Comparison of ENCODE assay signal across 9 mouse cellular contexts in the genomic region with DNA sequence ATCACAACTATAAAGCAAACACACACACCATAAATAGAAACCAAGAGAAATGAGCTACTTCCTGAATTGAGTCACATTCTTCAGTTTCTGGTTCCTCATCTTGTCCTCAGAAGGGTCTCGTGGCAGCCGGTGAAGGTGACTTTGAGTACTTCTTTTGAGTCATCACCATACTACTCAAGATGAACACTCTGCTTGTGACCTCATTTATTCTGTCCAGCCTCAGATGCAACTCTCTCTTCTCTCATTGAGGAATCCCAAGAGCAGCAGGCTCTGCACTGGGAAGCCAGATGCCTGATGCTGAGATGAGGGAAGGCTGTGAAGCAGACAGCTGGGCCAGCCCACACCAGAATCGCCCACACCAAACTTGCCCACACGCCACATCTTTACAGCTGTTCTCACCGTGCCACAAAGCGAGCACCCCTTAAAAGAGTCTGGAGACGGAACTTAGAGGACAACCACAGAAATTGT. TPM values are rescaled to one million over a fixed set of nuclear protein-coding genes. Genes with fewer than 3 reads are reported as not detected.
DNase-seq lines count a peak whose midpoint lies in the region; ATAC-seq and TF ChIP-seq lines count a peak whose summit lies in the region.
"Had no signal": no experiment of that assay in that cellular context is flagged by ENCODE, and none has a peak within 500 bp of the region (broad histone marks: within the 10 kb centered on the region; RNA-seq: fewer than 3 reads in every experiment).

No protein-coding gene starts in this region.

- no peaks in the 10 kb centered on the region for H3K9me3 ChIP-seq in heart, embryonic 12.5 days (replicated peaks)

- no peak for TF ChIP-seq CTCF in small intestine, adult 2 months (IDR thresholded peaks at IDR 0.05; ENCODE audit: extremely low read depth, insufficient read length, insufficient replicate concordance, low read depth, low read length)

- no peaks in the 10 kb centered on the region for H3K27me3 ChIP-seq in heart, embryonic 12.5 days (replicated peaks)
- H3K27me3 ChIP-seq in small intestine, adult 2 months (ENCODE audit: control insufficient read depth, insufficient read depth, low read length), result no peaks in the 10 kb centered on the region

- no peak for DNase-seq in heart, adult 8-10 months (ENCODE audit: low spot score)
- DNase-seq in thymus, postnatal 4 days, result peak; percentile 45
- DNase-seq in thymus, postnatal 25 days, result no peak
- peak; percentile 72 to 74 for DNase-seq in left cerebral cortex, postnatal 36 days (ENCODE audit: low spot score in 2 of 2)
- DNase-seq in adrenal gland, adult 2 months, result no peak

- H3K4me2 ChIP-seq in heart, embryonic 12.5 days, result no peak overlapping the region

- no peak overlapping the region for H3K4me3 ChIP-seq in heart, embryonic 12.5 days
- H3K4me3 ChIP-seq in small intestine, adult 2 months (ENCODE audit: low read depth, low read length), result no peak overlapping the region

- 74% methylated on average over 7 of the region's 7 CpGs for WGBS in heart, embryonic 12.5 days
- WGBS in small intestine, adult 2 months, result 71% methylated on average over 7 of the region's 7 CpGs

- intact Hi-C loops in left cerebral cortex, postnatal 36 days (cut with DNase I), result no loop called here

- no peak overlapping the region for H3K9ac ChIP-seq in heart, embryonic 12.5 days
- H3K9ac ChIP-seq: liver, embryonic 14.5 days had no signal

- no peak for TF ChIP-seq POLR2A in small intestine, adult 2 months (IDR thresholded peaks at IDR 0.05; ENCODE audit: low read depth, low read length)

- H3K27ac ChIP-seq in heart, embryonic 12.5 days (ENCODE audit: poor library complexity, severe bottlenecking), result 0 out of 2 replicates have a peak overlapping the region, but pooled peaks have one; percentile 87
- peak overlapping the region; percentile 17 for H3K27ac ChIP-seq in small intestine, adult 2 months (ENCODE audit: insufficient read depth, low read depth, low read length)
- H3K27ac ChIP-seq: liver, embryonic 14.5 days had no signal

- no peaks in the 10 kb centered on the region for H3K36me3 ChIP-seq in heart, embryonic 12.5 days
- H3K36me3 ChIP-seq in small intestine, adult 2 months (ENCODE audit: control insufficient read depth, insufficient read depth, low read length), result 0 out of 2 replicates have a peak, but pooled peaks cover 1% of the 10 kb centered on the region

- peaks cover 70% of the 10 kb centered on the region for H3K4me1 ChIP-seq in heart, embryonic 12.5 days (replicated peaks)
- H3K4me1 ChIP-seq in small intestine, adult 2 months (ENCODE audit: control insufficient read depth, insufficient read depth, insufficient read length, low read length), result peaks cover 44% of the 10 kb centered on the region

- ATAC-seq in heart, embryonic 12.5 days (ENCODE audit: insufficient number of reproducible peaks, low FRiP score), result no peak
- ATAC-seq in erythroblast, adult 5-6 weeks (replicated peaks; ENCODE audit: low FRiP score, poor library complexity, severe bottlenecking), result no peak

RNA-seq across cellular contexts. Expression of a gene that starts 8.0 kb away (rescaled TPM):
- polyA plus RNA-seq in heart, embryonic 12.5 days (2016; fragmentation: Nextera tagmentation; extraction: Ambion mirVana), result 8.9 and 10.9 TPM in 2 replicates
- total RNA-seq in heart, adult 8-10 months (2022), result 10 to 100 TPM; 10.3 to 22.4 (median 13.3) TPM
- total RNA-seq in left cerebral cortex, postnatal 36 days (2021), result 10 to 100 TPM; 49.2 to 64.5 TPM
- 25.4 and 63.9 TPM in 2 replicates for polyA plus RNA-seq in small intestine, adult 2 months (2012; rRNA removed)
- total RNA-seq in adrenal gland, adult 2 months (2021), result 10 to 100 TPM in 1 of 2 experiments, 1 to 10 TPM in 1; 6.3 to 10.7 TPM
- 13.9 and 21.4 TPM in 2 replicates for polyA plus RNA-seq in adrenal gland, adult 2 months (2012; rRNA removed)
- total RNA-seq in erythroblast, adult 5-6 weeks (2015; ENCODE audit: low replicate concordance), result 7.5 and 9.0 TPM in 2 replicates
- 7.6 and 9.8 TPM in 2 replicates for total RNA-seq in erythroblast, adult 5-6 weeks (2017; ENCODE audit: low replicate concordance)

RNA-seq across cellular contexts. Expression of a gene that starts 55.2 kb away (rescaled TPM):
- polyA plus RNA-seq in heart, embryonic 12.5 days (2016; fragmentation: Nextera tagmentation; extraction: Ambion mirVana), result 3.9 and 4.2 TPM in 2 replicates
- 10 to 100 TPM in 2 of 4 experiments, 1 to 10 TPM in 2; 6.9 to 11.2 (median 8.7) TPM for total RNA-seq in heart, adult 8-10 months (2022)
- total RNA-seq in left cerebral cortex, postnatal 36 days (2021), result 1 to 10 TPM; 1.8 to 2.4 TPM
- 0.47 and 0.66 TPM in 2 replicates for polyA plus RNA-seq in small intestine, adult 2 months (2012; rRNA removed)
- 10 to 100 TPM; 29.2 to 30.6 TPM for total RNA-seq in adrenal gland, adult 2 months (2021)
- 3.8 and 4.4 TPM in 2 replicates for polyA plus RNA-seq in adrenal gland, adult 2 months (2012; rRNA removed)
- 1.3 and 2.3 TPM in 2 replicates for total RNA-seq in erythroblast, adult 5-6 weeks (2015; ENCODE audit: low replicate concordance)
- total RNA-seq in erythroblast, adult 5-6 weeks (2017; ENCODE audit: low replicate concordance), result 0.34 and 1.4 TPM in 2 replicates

Comparison
In these comparisons a context has a peak if more than half of its experiments do, and no peak if none do; other contexts are left out.
1. DNase-seq: peak in thymus, postnatal 4 days (single experiment) and left cerebral cortex, postnatal 36 days (2 of 2); none in heart, adult 8-10 months (single experiment), thymus, postnatal 25 days (single experiment) and adrenal gland, adult 2 months (single experiment).